Comparison of ENCODE assay signal across 7 mouse cellular contexts in the genomic region with DNA sequence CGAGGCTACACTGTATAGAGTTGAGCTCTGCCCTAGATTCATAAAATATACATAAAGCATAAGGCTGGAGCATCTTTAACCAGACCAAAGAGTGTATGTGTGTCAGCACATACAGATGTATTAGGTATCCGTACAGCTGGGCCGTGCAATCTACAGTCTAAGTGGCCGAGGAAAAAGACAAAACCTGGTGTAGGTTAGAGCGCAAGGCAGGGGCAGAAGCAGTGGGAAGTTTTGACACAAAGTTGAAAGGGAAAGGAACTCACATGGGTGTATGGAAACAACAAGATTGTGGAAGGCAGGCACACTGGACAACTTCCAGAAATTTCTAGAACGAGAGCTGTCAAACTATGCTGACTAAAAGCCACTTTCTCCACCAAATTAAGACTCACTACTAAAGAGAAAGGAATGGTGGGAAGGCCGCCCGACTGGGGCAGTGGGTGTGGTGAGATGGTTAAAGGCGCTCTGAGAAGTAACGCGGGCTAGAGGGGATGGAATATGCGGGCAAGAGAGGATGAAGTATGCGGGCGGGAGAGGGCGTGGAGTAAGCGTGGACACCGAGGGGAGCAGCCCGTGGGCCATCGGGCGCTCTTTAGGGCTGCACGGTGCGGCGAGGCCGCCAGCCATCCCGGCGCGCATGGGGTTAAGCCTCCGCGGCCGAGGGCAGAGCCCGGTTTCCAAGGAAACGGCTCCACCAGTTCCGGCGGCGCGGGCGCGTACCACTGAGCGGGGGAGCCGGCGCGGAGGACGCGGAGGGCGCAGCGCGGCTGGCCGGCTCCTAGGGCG. TPM values are rescaled to one million over a fixed set of nuclear protein-coding genes. Genes with fewer than 3 reads are reported as not detected.
DNase-seq lines count a peak whose midpoint lies in the region; ATAC-seq lines count a peak whose summit lies in the region.

No protein-coding gene starts in this region.

- peak overlapping the region; percentile 54 for H3K4me2 ChIP-seq in embryonic facial prominence, embryonic 12.5 days (replicated peaks)
- H3K4me2 ChIP-seq in limb, embryonic 12.5 days: peak overlapping the region; percentile 100
- H3K4me2 ChIP-seq in midbrain, embryonic 14.5 days (ENCODE audit: low read length): peak overlapping the region; percentile 100

- H3K36me3 ChIP-seq in embryonic facial prominence, embryonic 12.5 days: peaks cover 10% of the 10 kb centered on the region; the same call in 1 of the 2 replicates
- H3K36me3 ChIP-seq in limb, embryonic 12.5 days: peaks cover 17% of the 10 kb centered on the region; the same call in 1 of the 2 replicates
- peaks cover 15% of the 10 kb centered on the region for H3K36me3 ChIP-seq in midbrain, embryonic 14.5 days (ENCODE audit: control insufficient read depth, insufficient read depth, low read length)

- H3K27ac ChIP-seq in embryonic facial prominence, embryonic 12.5 days: peak overlapping the region; percentile 97
- peak overlapping the region; percentile 99 for H3K27ac ChIP-seq in limb, embryonic 12.5 days
- peak overlapping the region; percentile 100 for H3K27ac ChIP-seq in midbrain, embryonic 14.5 days (replicated peaks; ENCODE audit: low read depth, low read length)

- peak overlapping the region; percentile 87 for H3K4me3 ChIP-seq in embryonic facial prominence, embryonic 12.5 days
- H3K4me3 ChIP-seq in limb, embryonic 12.5 days (replicated peaks): peak overlapping the region; percentile 84
- H3K4me3 ChIP-seq in midbrain, embryonic 14.5 days (replicated peaks; ENCODE audit: low read depth, low read length): peak overlapping the region; percentile 91

- DNase-seq in adrenal gland, postnatal 25 days: peak; percentile 89
- peak; percentile 87 to 88 for DNase-seq in heart, adult 18-20 months
- DNase-seq in kidney, adult 18-20 months: peak; percentile 94
- DNase-seq in midbrain, embryonic 14.5 days: peak; percentile 97
- peak; percentile 79 for DNase-seq in spleen, adult 12 weeks (ENCODE audit: low spot score)

- no peaks in the 10 kb centered on the region for H3K9me3 ChIP-seq in embryonic facial prominence, embryonic 12.5 days
- H3K9me3 ChIP-seq in limb, embryonic 12.5 days: no peaks in the 10 kb centered on the region
- no peaks in the 10 kb centered on the region for H3K9me3 ChIP-seq in midbrain, embryonic 14.5 days (ENCODE audit: control insufficient read depth, low read length)

- 1% methylated on average over 49 of the region's 49 CpGs for WGBS in embryonic facial prominence, embryonic 12.5 days
- WGBS in limb, embryonic 12.5 days: 1% methylated on average over 49 of the region's 49 CpGs
- 2% methylated on average over 48 of the region's 49 CpGs for WGBS in midbrain, embryonic 14.5 days

- H3K9ac ChIP-seq in embryonic facial prominence, embryonic 12.5 days: peak overlapping the region; percentile 80
- peak overlapping the region; percentile 93 for H3K9ac ChIP-seq in limb, embryonic 12.5 days (replicated peaks)
- H3K9ac ChIP-seq in midbrain, embryonic 14.5 days (replicated peaks; ENCODE audit: low read length): peak overlapping the region; percentile 89

- H3K4me1 ChIP-seq in embryonic facial prominence, embryonic 12.5 days: peaks cover 42% of the 10 kb centered on the region
- H3K4me1 ChIP-seq in limb, embryonic 12.5 days (replicated peaks): peaks cover 51% of the 10 kb centered on the region
- peaks cover 23% of the 10 kb centered on the region for H3K4me1 ChIP-seq in midbrain, embryonic 14.5 days (ENCODE audit: control insufficient read depth, insufficient read depth, low read length)

- ATAC-seq in embryonic facial prominence, embryonic 12.5 days (ENCODE audit: insufficient number of reproducible peaks, insufficient read depth, low FRiP score, low TSS enrichment): peak; percentile 89
- peak; percentile 80 for ATAC-seq in limb, embryonic 12.5 days (ENCODE audit: insufficient number of reproducible peaks, insufficient read depth, low FRiP score, low TSS enrichment, low read depth)
- ATAC-seq in midbrain, embryonic 14.5 days (ENCODE audit: low FRiP score, low TSS enrichment): peak; percentile 94

- H3K27me3 ChIP-seq in embryonic facial prominence, embryonic 12.5 days: no peaks in the 10 kb centered on the region
- H3K27me3 ChIP-seq in limb, embryonic 12.5 days: no peaks in the 10 kb centered on the region
- H3K27me3 ChIP-seq in midbrain, embryonic 14.5 days (ENCODE audit: control insufficient read depth, insufficient read depth, low read length): no peaks in the 10 kb centered on the region

RNA-seq across cellular contexts. Expression of gene Fbxl14, which starts 0.7 kb away (rescaled TPM):
- 39.5 and 40.8 TPM in 2 replicates for total RNA-seq in adrenal gland, postnatal 25 days (2021)
- 4.1 and 4.4 TPM in 2 replicates for polyA plus RNA-seq in embryonic facial prominence, embryonic 12.5 days (2016; fragmentation: Nextera tagmentation; extraction: Ambion mirVana)
- 10 to 100 TPM; 15.0 to 15.6 TPM for total RNA-seq in heart, adult 18-20 months (2021)
- polyA plus RNA-seq in limb, embryonic 12.5 days (2016; fragmentation: Nextera tagmentation; extraction: Ambion mirVana): 4.2 and 4.9 TPM in 2 replicates
- 5.5 and 5.6 TPM in 2 replicates for polyA plus RNA-seq in midbrain, embryonic 14.5 days (2014; fragmentation: Nextera tagmentation; extraction: Ambion mirVana)

Comparison
In these comparisons a context has a peak if more than half of its experiments do, and no peak if none do; other contexts are left out.
1. Peak in every context shown above with its lines: DNase-seq, ATAC-seq, H3K4me3 ChIP-seq and H3K27ac ChIP-seq.